Mouse (Mus musculus): ENCODE results near the gene Slc48a1.

Slc48a1 gene

DNA sequence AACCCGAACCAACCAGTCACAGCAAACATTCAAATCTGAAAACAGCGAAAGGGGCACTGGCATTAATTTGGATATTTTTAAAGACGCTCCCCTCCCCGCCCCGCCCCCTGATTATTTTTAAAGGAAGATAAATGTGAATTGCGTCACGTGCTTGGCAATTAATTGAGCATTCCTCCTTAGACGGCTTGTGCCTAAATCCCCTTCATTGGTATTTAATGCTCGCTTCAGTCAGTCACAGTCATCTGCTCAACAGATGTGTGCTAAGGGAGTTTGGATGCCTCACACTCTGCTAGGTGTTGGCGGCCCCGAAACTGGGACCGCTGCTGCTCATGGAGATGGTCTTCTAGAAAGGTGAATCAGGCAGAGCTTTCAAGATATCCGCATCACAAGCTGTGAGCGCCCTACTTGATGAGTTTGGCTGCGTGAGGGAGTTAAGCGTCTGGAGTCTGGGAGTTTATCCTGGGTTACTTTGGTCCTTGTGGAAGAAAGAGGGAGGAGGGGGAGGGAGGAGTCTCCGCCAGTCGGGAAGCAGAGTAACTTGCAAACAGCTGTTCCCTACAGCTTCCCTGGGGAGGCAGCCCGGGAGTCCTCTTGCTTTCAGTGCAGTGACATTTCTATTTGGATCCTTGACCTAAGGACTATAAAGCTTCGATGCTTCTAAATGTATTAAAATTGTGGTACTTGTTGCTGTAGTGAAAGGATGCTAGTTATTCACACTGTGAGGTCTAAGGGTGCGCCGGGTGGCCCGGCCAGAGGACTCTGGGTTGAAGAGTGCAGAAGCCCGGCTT lies 3.8 kb downstream of the Slc48a1 start:
- DNase-seq (ENCODE audit: low read depth, low spot score), result no peak

DNA sequence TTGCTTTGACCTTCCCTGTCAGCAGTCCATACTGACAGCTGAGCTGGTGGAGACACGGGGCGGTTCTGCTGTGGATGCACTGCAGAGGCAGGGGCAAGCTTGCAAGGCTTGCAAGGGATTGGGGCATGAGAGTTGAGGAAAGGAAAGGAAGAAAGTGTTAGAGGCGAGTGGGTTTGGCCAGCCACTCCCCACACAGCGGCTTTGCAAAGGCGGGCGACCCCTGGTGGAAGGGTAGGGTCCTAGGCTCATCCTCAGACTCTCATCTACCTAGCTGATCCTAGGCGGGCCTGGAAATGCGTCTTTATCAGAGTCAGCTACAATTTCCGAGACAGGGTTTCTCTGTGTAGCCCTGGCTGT lies 4.4 kb downstream of the Slc48a1 start:
- DNase-seq (ENCODE audit: low read depth, low spot score), result no peak

- DNase-seq (ENCODE audit: low read depth, low spot score), result peak; percentile 56
Observed at GRCm38 (mm10) chr15:97784092-97784559, 5.8 kb downstream of the Slc48a1 start.

GRCm38 (mm10) chr15:97784561-97785161 lies 6.3 kb downstream of the Slc48a1 start:
- no peak for DNase-seq (ENCODE audit: low read depth, low spot score)

- no peak for DNase-seq (ENCODE audit: low read depth, low spot score)
Observed at GRCm38 (mm10) chr15:97785731-97786411, 7.6 kb downstream of the Slc48a1 start.

GRCm38 (mm10) chr15:97786412-97787112 lies 8.2 kb downstream of the Slc48a1 start:
- no peak for DNase-seq (ENCODE audit: low read depth, low spot score)

- DNase-seq (ENCODE audit: low read depth, low spot score), result no peak
Observed at GRCm38 (mm10) chr15:97787148-97787798, 9.0 kb downstream of the Slc48a1 start.

GRCm38 (mm10) chr15:97787799-97788667 lies 9.7 kb downstream of the Slc48a1 start:
- DNase-seq (ENCODE audit: low read depth, low spot score), result no peak

DNA sequence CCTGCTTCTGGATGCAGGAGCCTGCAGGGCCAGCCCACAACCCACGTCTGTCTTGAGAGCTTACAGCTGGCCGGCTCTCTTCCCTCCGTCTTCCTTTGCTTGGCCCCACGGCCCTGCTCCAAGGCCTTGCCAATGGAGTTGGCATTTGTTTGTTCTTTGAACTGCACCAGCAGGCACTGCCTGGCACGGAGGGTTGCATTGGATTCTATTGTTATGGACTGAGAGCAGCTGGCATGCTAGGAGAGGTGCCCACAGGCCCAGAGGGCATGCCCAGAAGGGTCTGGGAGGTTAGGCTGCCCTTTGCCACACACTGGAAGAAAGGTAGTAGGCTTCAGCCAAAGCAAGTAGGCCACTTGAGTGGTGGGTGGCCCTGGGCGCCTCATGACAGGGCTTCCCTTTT lies 10.5 kb downstream of the Slc48a1 start:
- no peak for DNase-seq (ENCODE audit: low read depth, low spot score)

DNA sequence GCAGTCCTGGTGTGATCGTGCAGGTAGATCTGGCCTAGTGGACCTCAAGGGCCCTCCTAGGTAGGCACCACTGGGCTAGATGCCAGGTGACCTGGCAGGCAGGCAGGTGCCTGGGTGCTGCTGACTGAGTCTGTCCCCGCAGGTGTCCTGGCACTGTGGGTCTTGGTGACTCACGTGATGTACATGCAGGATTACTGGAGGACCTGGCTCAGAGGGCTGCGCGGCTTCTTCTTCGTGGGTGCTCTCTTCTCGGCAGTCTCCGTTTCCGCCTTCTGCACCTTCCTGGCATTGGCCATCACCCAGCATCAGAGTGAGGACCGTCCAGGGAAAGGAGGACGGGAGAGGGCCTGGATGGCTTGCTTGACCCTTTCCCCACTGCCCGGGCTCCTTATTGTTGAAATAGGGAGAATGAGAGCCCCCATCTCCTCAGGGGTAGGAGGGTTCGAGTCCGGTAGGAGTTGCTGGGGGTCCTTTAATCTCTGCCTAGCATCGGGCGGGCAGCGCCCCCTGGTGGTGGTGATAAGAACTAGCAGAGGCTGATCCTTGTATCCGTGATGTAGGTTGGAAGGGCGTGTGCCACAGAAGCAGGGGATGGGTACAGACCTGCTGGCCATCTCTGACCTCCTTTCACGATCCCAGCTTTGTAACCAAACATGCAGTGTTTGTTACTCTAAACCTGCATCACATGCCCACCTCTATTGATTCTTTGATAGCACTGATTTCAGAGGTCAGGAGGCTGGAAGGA lies 11.6 kb downstream of the Slc48a1 start:
- DNase-seq (ENCODE audit: low read depth, low spot score), result no peak

DNA sequence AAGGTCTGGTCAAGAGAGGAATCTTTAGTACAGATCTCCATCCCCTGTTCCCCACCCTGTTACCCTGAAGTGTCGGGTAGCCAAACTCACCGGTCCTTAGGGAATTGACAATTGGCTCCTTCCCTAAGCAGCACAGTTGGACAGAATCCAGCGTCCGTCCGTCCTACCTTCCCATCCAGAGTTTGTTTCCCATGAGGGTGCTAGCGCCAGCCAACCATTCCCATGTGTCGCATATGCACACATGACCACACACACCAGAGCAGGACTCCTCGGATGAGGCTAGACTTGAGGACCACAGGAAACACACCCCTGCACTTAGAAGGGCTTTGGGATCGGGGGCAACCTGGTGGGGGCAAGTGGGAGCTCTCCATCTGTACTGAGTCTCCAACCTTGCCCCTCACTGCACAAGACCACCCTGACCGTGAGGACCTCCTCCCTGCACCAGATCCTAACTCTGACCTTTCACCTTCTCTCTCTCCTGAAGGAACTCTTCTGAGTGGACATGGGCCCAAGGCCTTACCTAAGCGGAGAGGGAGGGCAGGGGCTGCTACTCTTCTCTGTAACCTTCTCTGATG lies 12.9 kb downstream of the Slc48a1 start:
- no peak for DNase-seq (ENCODE audit: low read depth, low spot score)

- DNase-seq (ENCODE audit: low read depth, low spot score), result no peak
Observed at GRCm38 (mm10) chr15:97793386-97794153, 15.2 kb downstream of the Slc48a1 start.

DNA sequence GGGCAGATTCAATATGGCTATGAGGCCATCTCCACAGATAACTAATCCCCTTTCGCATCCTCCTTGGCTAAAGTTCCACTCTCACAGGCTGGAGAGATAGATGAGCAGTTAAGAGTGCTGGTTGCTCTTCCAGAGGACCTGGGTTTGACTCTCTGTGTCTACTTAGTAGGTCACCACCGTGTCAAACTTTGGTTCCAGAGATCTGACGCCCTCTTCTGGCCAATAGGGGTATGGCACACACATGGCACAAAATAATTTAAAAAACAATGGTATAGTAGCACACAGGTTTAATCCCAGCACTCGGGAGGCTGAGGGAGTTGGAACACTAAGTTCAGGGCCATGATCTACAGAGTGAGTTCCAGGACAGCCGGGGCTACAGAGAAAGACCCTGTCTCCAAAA lies 15.9 kb downstream of the Slc48a1 start:
- no peak for DNase-seq (ENCODE audit: low read depth, low spot score)

GRCm38 (mm10) chr15:97795559-97796235 lies 17.4 kb downstream of the Slc48a1 start:
- no peak for DNase-seq (ENCODE audit: low read depth, low spot score)

- no peak for DNase-seq (ENCODE audit: low read depth, low spot score)
Observed at GRCm38 (mm10) chr15:97796674-97797310, 18.5 kb downstream of the Slc48a1 start.

- DNase-seq (ENCODE audit: low read depth, low spot score), result peak; percentile 46
Observed at GRCm38 (mm10) chr15:97798134-97798533, 19.8 kb downstream of the Slc48a1 start.

DNA sequence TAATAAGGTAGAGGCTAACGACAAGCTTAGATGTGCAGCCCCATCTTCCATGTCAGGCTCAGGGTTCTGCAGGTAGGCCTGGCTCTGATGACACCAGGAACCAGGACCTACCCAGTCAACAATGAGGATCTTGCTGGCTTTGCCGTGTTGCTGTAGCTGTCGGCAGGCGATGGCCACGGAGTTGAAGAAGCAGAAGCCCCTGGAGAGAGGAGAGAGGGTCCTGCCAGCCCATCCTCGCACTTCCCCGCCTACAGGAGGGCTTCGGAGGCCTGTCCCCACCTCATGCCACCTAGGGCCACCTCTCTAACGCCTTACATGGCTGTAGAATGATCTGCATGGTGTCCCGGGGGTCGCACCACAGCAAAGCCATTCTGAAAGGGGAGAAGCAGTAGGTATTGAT lies 21.1 kb downstream of the Slc48a1 start:
- no peak for DNase-seq (ENCODE audit: low read depth, low spot score)

- DNase-seq (ENCODE audit: low read depth, low spot score), result no peak
Observed at GRCm38 (mm10) chr15:97800853-97801252, 22.5 kb downstream of the Slc48a1 start.

Measured in brain, embryonic 18.5 days (tissue).